Mouse (Mus musculus): ENCODE measurements around the gene Ppp1r13l. TPM values are rescaled to one million over a fixed set of nuclear protein-coding genes. Genes with fewer than 3 reads are reported as not detected.

Ppp1r13l gene
- polyA plus RNA-seq, 1 experiment from 2014 or later: 0.47 TPM

DNA sequence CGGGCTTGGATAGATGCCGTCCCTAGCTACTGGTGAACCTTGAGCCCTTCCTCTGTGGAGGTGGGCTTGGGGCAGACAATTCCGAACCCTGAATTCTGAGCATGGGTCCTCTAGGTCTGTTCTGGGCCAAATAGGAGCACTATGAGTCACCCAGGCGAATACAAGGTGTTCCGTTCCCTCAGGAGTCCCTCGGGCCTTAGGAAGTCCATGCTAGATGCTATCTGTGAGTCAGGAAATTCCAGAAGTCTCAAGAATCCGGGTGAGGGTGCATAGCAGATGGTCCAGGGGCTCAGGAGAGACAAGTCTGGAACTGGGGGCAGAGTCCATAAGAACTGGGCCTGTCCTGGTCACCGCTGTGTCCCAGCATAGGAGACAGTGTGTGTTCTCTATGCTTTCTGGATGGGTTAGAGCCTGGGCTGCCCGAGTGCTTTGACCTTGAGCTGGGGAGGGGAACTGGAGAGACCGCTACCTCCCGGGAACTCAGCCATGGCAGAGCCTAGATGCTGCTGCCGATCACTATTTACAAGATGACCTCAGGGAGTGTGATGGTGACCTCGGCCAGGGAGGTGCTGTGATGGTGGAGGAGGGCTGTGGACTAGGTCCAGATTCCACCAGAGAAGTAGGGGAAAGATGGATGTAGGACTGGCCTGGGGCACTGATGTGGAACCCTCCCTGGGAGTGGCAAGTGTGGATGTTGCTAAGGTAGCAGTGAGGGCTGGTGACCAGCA lies 10.2 kb upstream of the Ppp1r13l start:
- DNase-seq (no peak), ATAC-seq (no peak)
- Histone ChIP-seq H3K4me2 (ENCODE audit: low read depth, low read length) (no peak overlapping the region), H3K9me3 (ENCODE audit: low read length) (no peaks in the 10 kb centered on the region), H3K4me1 (ENCODE audit: insufficient read depth) (peaks cover 11% of the 10 kb centered on the region), H3K27ac (ENCODE audit: low read depth) (no peak overlapping the region), H3K27me3 (ENCODE audit: insufficient read depth, low read length) (no peaks in the 10 kb centered on the region), H3K4me3 (ENCODE audit: low read depth, low read length) (no peak overlapping the region), H3K36me3 (replicated peaks; ENCODE audit: insufficient read depth, low read length) (peaks cover 7% of the 10 kb centered on the region), H3K9ac (replicated peaks) (no peak overlapping the region)
- 71% methylated on average over 13 of the region's 13 CpGs for WGBS (ENCODE audit: insufficient replicate concordance)
- TF ChIP-seq CTCF (IDR thresholded peaks at IDR 0.05; ENCODE audit: low read depth) (no peak), EP300 (IDR thresholded peaks at IDR 0.05; ENCODE audit: low read depth) (no peak)

DNA sequence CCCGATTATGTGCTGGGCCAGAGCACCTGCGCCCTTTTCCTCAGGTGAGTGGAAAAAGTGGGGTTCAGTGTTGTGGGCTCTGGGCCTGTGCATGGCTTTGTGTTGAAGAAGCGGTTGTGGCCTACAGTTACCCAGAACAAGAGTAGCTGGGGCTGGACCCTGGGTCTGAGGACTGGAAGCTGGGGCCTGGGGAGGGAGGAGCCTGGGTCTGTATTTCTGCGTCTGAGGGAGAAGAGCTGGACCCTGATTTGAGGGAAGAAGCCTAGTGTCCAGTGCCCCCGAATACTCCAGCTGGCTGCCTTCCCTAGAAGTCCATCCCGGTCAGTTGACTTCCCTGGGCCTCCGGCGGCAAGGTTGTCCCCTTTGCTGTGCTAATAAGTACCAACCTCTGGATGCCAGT lies 9.3 kb upstream of the Ppp1r13l start:
- H3K27ac ChIP-seq (ENCODE audit: low read depth): no peak overlapping the region
- peaks cover 7% of the 10 kb centered on the region for H3K4me1 ChIP-seq (ENCODE audit: insufficient read depth)
- H3K9ac ChIP-seq (replicated peaks): no peak overlapping the region
- WGBS (ENCODE audit: insufficient replicate concordance): 88% methylated on average over 8 of the region's 8 CpGs
- H3K36me3 ChIP-seq (replicated peaks; ENCODE audit: insufficient read depth, low read length): peaks cover 13% of the 10 kb centered on the region
- no peak for TF ChIP-seq CTCF (IDR thresholded peaks at IDR 0.05; ENCODE audit: low read depth)
- no peak for TF ChIP-seq EP300 (IDR thresholded peaks at IDR 0.05; ENCODE audit: low read depth)
- H3K4me2 ChIP-seq (ENCODE audit: low read depth, low read length): no peak overlapping the region
- no peak overlapping the region for H3K4me3 ChIP-seq (ENCODE audit: low read depth, low read length)
- no peaks in the 10 kb centered on the region for H3K27me3 ChIP-seq (ENCODE audit: insufficient read depth, low read length)
- no peak for ATAC-seq
- DNase-seq: no peak
- H3K9me3 ChIP-seq (ENCODE audit: low read length): no peaks in the 10 kb centered on the region

GRCm38 (mm10) chr7:19354991-19355390 lies 4.6 kb upstream of the Ppp1r13l start:
- Histone ChIP-seq H3K27me3 (ENCODE audit: insufficient read depth, low read length) (no peaks in the 10 kb centered on the region), H3K4me2 (ENCODE audit: low read depth, low read length) (no peak overlapping the region), H3K9ac (replicated peaks) (no peak overlapping the region), H3K9me3 (ENCODE audit: low read length) (no peaks in the 10 kb centered on the region), H3K27ac (ENCODE audit: low read depth) (no peak overlapping the region), H3K36me3 (replicated peaks; ENCODE audit: insufficient read depth, low read length) (peaks cover 19% of the 10 kb centered on the region), H3K4me1 (ENCODE audit: insufficient read depth) (peaks cover 18% of the 10 kb centered on the region), H3K4me3 (ENCODE audit: low read depth, low read length) (no peak overlapping the region)
- TF ChIP-seq EP300 (IDR thresholded peaks at IDR 0.05; ENCODE audit: low read depth) (no peak), CTCF (IDR thresholded peaks at IDR 0.05; ENCODE audit: low read depth) (no peak)
- WGBS (ENCODE audit: insufficient replicate concordance): 88% methylated on average over 5 of the region's 5 CpGs
- no peak for DNase-seq
- ATAC-seq: no peak

- H3K4me2 ChIP-seq (ENCODE audit: low read depth, low read length): no peak overlapping the region
- DNase-seq (no peak), ATAC-seq (no peak)
- TF ChIP-seq CTCF (IDR thresholded peaks at IDR 0.05; ENCODE audit: low read depth): no peak
- TF ChIP-seq EP300 (IDR thresholded peaks at IDR 0.05; ENCODE audit: low read depth): no peak
- H3K27me3 ChIP-seq (ENCODE audit: insufficient read depth, low read length): no peaks in the 10 kb centered on the region
- no peak overlapping the region for H3K9ac ChIP-seq (replicated peaks)
- no peak overlapping the region for H3K4me3 ChIP-seq (ENCODE audit: low read depth, low read length)
- H3K27ac ChIP-seq (ENCODE audit: low read depth): no peak overlapping the region
- no peaks in the 10 kb centered on the region for H3K9me3 ChIP-seq (ENCODE audit: low read length)
- peaks cover 31% of the 10 kb centered on the region for H3K4me1 ChIP-seq (ENCODE audit: insufficient read depth)
- peaks cover 16% of the 10 kb centered on the region for H3K36me3 ChIP-seq (replicated peaks; ENCODE audit: insufficient read depth, low read length)
- 70% methylated on average over 10 of the region's 10 CpGs for WGBS (ENCODE audit: insufficient replicate concordance)
Observed at GRCm38 (mm10) chr7:19356311-19356710, 3.2 kb upstream of the Ppp1r13l start.

GRCm38 (mm10) chr7:19357381-19358375 lies 1.9 kb upstream of the Ppp1r13l start:
- TF ChIP-seq CTCF (IDR thresholded peaks at IDR 0.05; ENCODE audit: low read depth) (no peak), EP300 (IDR thresholded peaks at IDR 0.05; ENCODE audit: low read depth) (no peak)
- Histone ChIP-seq H3K4me3 (ENCODE audit: low read depth, low read length) (no peak overlapping the region), H3K4me2 (ENCODE audit: low read depth, low read length) (peak overlapping the region; percentile 99; the same call in 1 of the 2 replicates), H3K9me3 (ENCODE audit: low read length) (no peaks in the 10 kb centered on the region), H3K27me3 (ENCODE audit: insufficient read depth, low read length) (no peaks in the 10 kb centered on the region), H3K9ac (replicated peaks) (peak overlapping the region; percentile 63; the same call in 1 of the 2 replicates), H3K36me3 (replicated peaks; ENCODE audit: insufficient read depth, low read length) (peaks cover 16% of the 10 kb centered on the region), H3K4me1 (ENCODE audit: insufficient read depth) (peaks cover 45% of the 10 kb centered on the region), H3K27ac (ENCODE audit: low read depth) (no peak overlapping the region)
- no peak for ATAC-seq
- DNase-seq: no peak
- WGBS (ENCODE audit: insufficient replicate concordance): 84% methylated on average over 25 of the region's 25 CpGs

- H3K36me3 ChIP-seq (replicated peaks; ENCODE audit: insufficient read depth, low read length): peaks cover 16% of the 10 kb centered on the region
- H3K27me3 ChIP-seq (ENCODE audit: insufficient read depth, low read length): no peaks in the 10 kb centered on the region
- 9% methylated on average over 13 of the region's 13 CpGs for WGBS (ENCODE audit: insufficient replicate concordance)
- ATAC-seq: no peak
- no peak overlapping the region for H3K27ac ChIP-seq (ENCODE audit: low read depth)
- TF ChIP-seq EP300 (IDR thresholded peaks at IDR 0.05; ENCODE audit: low read depth) (no peak), CTCF (IDR thresholded peaks at IDR 0.05; ENCODE audit: low read depth) (no peak)
- peaks cover 46% of the 10 kb centered on the region for H3K4me1 ChIP-seq (ENCODE audit: insufficient read depth)
- no peak for DNase-seq
- H3K4me3 ChIP-seq (ENCODE audit: low read depth, low read length): peak overlapping the region; percentile 65
- no peaks in the 10 kb centered on the region for H3K9me3 ChIP-seq (ENCODE audit: low read length)
- H3K4me2 ChIP-seq (ENCODE audit: low read depth, low read length): peak overlapping the region; percentile 99
- peak overlapping the region; percentile 63 for H3K9ac ChIP-seq (replicated peaks)
Observed at GRCm38 (mm10) chr7:19358634-19359033, 915 bp upstream of the Ppp1r13l start.
